Mouse (Mus musculus) midbrain, embryonic 13.5 days (tissue): ENCODE measurements around the gene Rffl. TPM values are rescaled to one million over a fixed set of nuclear protein-coding genes. Genes with fewer than 3 reads are reported as not detected.
A peak's percentile ranks its signal among the peaks of the same experiment; 100 is the strongest.

ENCODE experiments used
- ATAC-seq: fragments of 200-750 bp; cut with Nextera tagmentation; 2 replicates; pipeline ENCODE4 v1.8.0; 2017; ENCODE audit warnings: mild to moderate bottlenecking, moderate TSS enrichment, moderate library complexity
- H3K27ac ChIP-seq: fragments of 300-500 bp; sonication (generic); 2 replicates; pipeline ENCODE4 v1.5.1; 2015; ENCODE audit warnings: inconsistent platforms, mild to moderate bottlenecking, moderate library complexity
- H3K27me3 ChIP-seq: fragments of 300-500 bp; sonication (generic); 2 replicates; pipeline ENCODE4 v1.6.1; 2015; ENCODE audit warnings: mild to moderate bottlenecking, inconsistent platforms
- H3K36me3 ChIP-seq: fragments of 300-500 bp; sonication (generic); 2 replicates; pipeline ENCODE4 v1.6.1; 2015; ENCODE audit warnings: mild to moderate bottlenecking, inconsistent platforms
- H3K4me1 ChIP-seq: fragments of 300-500 bp; sonication (generic); replicated peaks from 2 replicates; pipeline ENCODE4 v1.6.1; 2015; ENCODE audit warnings: inconsistent platforms
- H3K4me2 ChIP-seq: fragments of 300-500 bp; sonication (generic); replicated peaks from 2 replicates; pipeline ENCODE4 v1.6.1; 2015; ENCODE audit warnings: moderate library complexity, mild to moderate bottlenecking, inconsistent platforms
- H3K4me3 ChIP-seq: fragments of 300-500 bp; sonication (generic); replicated peaks from 2 replicates; pipeline ENCODE4 v1.5.1; 2015; ENCODE audit warnings: mild to moderate bottlenecking, inconsistent platforms
- H3K9ac ChIP-seq: fragments of 300-500 bp; sonication (generic); replicated peaks from 2 replicates; pipeline ENCODE4 v1.6.1; 2015; ENCODE audit warnings: mild to moderate bottlenecking, inconsistent platforms
- H3K9me3 ChIP-seq: fragments of 300-500 bp; sonication (generic); 2 replicates; pipeline ENCODE4 v1.6.1; 2016; ENCODE audit warnings: mild to moderate bottlenecking, inconsistent platforms
- WGBS: fragments of 180-500 bp; shearing (Covaris S2); methylation state at CpG from one replicate; pipeline ENCODE4 v1.1.7; 2015; 5-methylcytosine and 5-hydroxymethylcytosine counted together
- polyA plus RNA-seq: library from polyadenylated mRNA; unstranded; fragments of >200 nt; fragmentation: Nextera tagmentation; extraction: Ambion mirVana; gene quantifications from 2 replicates; pipeline ENCODE4 v1.2.1, GENCODE M21; 2015

The Rffl gene
- polyA plus RNA-seq, 1 experiment from 2014 or later: 5.9 TPM

GRCm38 (mm10) chr11:82783453-82783852 is 87.6 kb downstream of the Rffl start:
- H3K4me1 ChIP-seq: peaks cover 30% of the 10 kb centered on the region
- peaks cover 50% of the 10 kb centered on the region for H3K36me3 ChIP-seq
- no peak overlapping the region for H3K27ac ChIP-seq
- H3K4me3 ChIP-seq: no peak overlapping the region
- no peak overlapping the region for H3K9ac ChIP-seq
- WGBS: 95% methylated on average over 11 of the region's 11 CpGs
- ATAC-seq: no peak
- no peaks in the 10 kb centered on the region for H3K27me3 ChIP-seq
- no peaks in the 10 kb centered on the region for H3K9me3 ChIP-seq
- H3K4me2 ChIP-seq: no peak overlapping the region

GRCm38 (mm10) chr11:82782197-82782596 is 88.8 kb downstream of the Rffl start:
- WGBS: 43% methylated on average over 6 of the region's 6 CpGs
- no peak for ATAC-seq
- no peak overlapping the region for H3K27ac ChIP-seq
- H3K4me3 ChIP-seq: peak overlapping the region; percentile 86
- H3K27me3 ChIP-seq: no peaks in the 10 kb centered on the region
- peaks cover 37% of the 10 kb centered on the region for H3K36me3 ChIP-seq
- peak overlapping the region; percentile 67 for H3K4me2 ChIP-seq
- H3K4me1 ChIP-seq: peaks cover 30% of the 10 kb centered on the region
- no peaks in the 10 kb centered on the region for H3K9me3 ChIP-seq
- peak overlapping the region; percentile 92 for H3K9ac ChIP-seq

DNA sequence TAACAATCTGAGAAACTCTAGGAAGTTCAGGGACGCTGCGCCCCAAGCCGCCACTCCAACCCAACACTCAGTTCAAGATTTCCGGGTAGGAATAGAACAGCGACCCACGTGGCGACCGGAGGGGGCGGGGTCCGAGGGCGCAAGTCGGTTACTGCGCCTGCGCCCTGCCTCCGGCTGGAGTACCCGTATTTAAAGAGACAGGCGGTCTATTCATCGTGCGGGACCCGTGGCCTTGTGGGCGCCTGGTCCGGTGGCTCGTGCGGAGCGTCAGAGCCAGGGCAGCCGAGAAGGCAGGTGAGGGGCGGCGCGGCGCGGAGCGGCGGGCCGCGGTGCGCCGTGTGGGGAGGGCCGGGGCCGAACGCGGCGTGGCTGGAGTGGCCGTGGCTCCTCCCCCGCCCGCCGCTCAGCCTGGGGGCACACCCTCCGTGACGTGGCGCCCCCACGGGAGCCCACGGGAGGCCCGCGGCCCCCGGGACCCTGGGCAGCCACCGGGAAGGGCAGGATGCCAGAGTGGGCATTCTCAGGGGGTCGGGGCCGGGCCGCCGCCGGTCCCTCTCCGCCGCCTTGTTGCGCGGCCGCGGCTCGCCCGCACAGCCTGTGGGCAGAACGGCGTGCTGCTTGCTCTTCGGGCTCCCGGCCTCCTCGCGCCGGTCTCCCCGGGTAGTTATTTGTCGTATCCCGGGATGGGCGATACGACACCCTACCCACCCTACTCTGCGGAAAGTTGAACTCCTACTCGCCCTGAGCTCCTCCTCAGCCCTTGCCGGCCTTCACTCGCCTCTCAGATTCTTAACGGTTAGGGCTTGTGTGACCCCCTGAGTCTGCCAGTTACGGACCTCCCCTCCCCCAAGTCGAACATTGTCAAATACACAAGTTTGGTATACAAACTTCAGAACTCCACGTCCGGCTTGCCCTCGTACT is 89.8 kb downstream of the Rffl start, which contains the start of gene Lig3:
Lig3 (plus strand) TSS at position 126 of the 921 bp plus-strand sequence.
- H3K4me3 ChIP-seq: peak within 1 kb of the TSS; percentile 86
- H3K9me3 ChIP-seq: no peaks in the 10 kb centered on the region
- peak within 1 kb of the TSS; percentile 67 for H3K4me2 ChIP-seq
- peak; percentile 96 for ATAC-seq
- H3K4me1 ChIP-seq: peaks cover 30% of the 10 kb centered on the region
- peak within 1 kb of the TSS; percentile 96 for H3K27ac ChIP-seq
- peaks cover 27% of the 10 kb centered on the region for H3K36me3 ChIP-seq
- peak within 1 kb of the TSS; percentile 92 for H3K9ac ChIP-seq
- H3K27me3 ChIP-seq: no peaks in the 10 kb centered on the region
- under 1% methylated on average over 47 of the region's 90 CpGs for WGBS

GRCm38 (mm10) chr11:82780134-82780533 is 90.9 kb downstream of the Rffl start:
- Histone ChIP-seq H3K9ac (peak overlapping the region; percentile 59), H3K36me3 (peaks cover 18% of the 10 kb centered on the region), H3K4me1 (peaks cover 30% of the 10 kb centered on the region), H3K27me3 (no peaks in the 10 kb centered on the region), H3K4me2 (peak overlapping the region; percentile 67), H3K4me3 (peak overlapping the region; percentile 86), H3K9me3 (no peaks in the 10 kb centered on the region), H3K27ac (no peak overlapping the region)
- ATAC-seq: no peak
- WGBS: 64% methylated on average over 5 of the region's 5 CpGs

DNA sequence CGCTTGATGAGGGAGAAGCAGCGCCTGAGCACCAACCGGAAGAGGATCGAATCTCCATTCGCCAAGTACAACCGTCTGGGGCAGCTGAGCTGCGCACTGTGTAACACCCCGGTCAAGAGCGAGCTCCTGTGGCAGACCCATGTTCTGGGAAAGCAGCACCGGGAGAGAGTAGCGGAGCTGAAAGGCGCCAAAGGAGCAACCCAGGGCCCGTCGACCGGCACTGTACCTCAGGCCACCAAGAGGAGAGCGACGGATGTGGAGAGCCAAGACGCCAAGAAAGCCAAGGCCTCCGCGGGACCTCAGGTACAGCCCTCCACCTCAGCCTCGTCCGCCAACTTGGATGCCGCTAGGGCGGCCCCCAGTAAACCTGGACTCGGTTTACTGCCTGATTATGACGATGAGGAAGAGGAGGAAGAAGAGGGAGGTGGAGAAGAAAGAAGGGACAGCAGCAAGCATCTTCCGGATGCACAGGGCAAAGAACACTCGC is 106.5 kb downstream of the Rffl start:
- H3K36me3 ChIP-seq: peaks cover 10% of the 10 kb centered on the region
- peaks cover 3% of the 10 kb centered on the region; the same call in 1 of the 2 replicates for H3K27me3 ChIP-seq
- no peaks in the 10 kb centered on the region for H3K9me3 ChIP-seq
- peak; percentile 85 for ATAC-seq
- H3K4me1 ChIP-seq: peaks cover 28% of the 10 kb centered on the region
- under 1% methylated on average over 28 of the region's 28 CpGs for WGBS
- peak overlapping the region; percentile 95 for H3K9ac ChIP-seq
- peak overlapping the region; percentile 90 for H3K27ac ChIP-seq
- peak overlapping the region; percentile 83 for H3K4me2 ChIP-seq
- peak overlapping the region; percentile 98 for H3K4me3 ChIP-seq

- H3K4me2 ChIP-seq: peak within 1 kb of the TSS; percentile 83
- peak within 1 kb of the TSS; percentile 95 for H3K9ac ChIP-seq
- ATAC-seq: peak; percentile 100
- no peaks in the 10 kb centered on the region for H3K9me3 ChIP-seq
- peak within 1 kb of the TSS; percentile 90 for H3K27ac ChIP-seq
- H3K4me1 ChIP-seq: peaks cover 28% of the 10 kb centered on the region
- peak within 1 kb of the TSS; percentile 98 for H3K4me3 ChIP-seq
- H3K36me3 ChIP-seq: peaks cover 5% of the 10 kb centered on the region; the same call in 1 of the 2 replicates
- under 1% methylated on average over 44 of the region's 44 CpGs for WGBS
- peaks cover 3% of the 10 kb centered on the region; the same call in 1 of the 2 replicates for H3K27me3 ChIP-seq
These were observed 107.1 kb downstream of the Rffl start, which contains the start of the genes Cct6b and Zfp830 for GRCm38 (mm10) chr11:82763742-82764437. Gene Cct6b (minus strand): TSS chr11:82764321. Gene Zfp830 (plus strand): TSS chr11:82764345.

DNA sequence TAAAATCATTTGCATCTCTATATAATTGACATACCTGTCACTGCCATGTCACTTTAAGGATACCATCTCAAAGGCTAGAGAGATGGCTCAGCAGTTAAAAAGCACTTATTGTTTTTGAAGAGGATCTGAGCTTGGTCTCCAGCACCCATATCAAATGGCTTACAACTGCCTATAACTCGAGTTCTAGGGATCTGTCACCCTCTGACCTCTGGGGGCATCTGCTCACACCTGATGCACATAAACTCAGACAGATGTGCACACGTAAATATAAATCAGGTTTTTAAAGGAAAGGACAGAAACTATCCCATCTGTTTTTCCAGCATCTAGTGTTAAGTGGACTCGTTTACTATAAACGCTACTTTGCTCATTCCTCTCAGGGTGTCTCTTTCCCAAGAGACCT is 107.7 kb downstream of the Rffl start:
- no peaks in the 10 kb centered on the region for H3K9me3 ChIP-seq
- peaks cover 3% of the 10 kb centered on the region; the same call in 1 of the 2 replicates for H3K27me3 ChIP-seq
- H3K4me1 ChIP-seq: peaks cover 28% of the 10 kb centered on the region
- 13% methylated on average over 4 of the region's 4 CpGs for WGBS
- no peaks in the 10 kb centered on the region for H3K36me3 ChIP-seq
- peak overlapping the region; percentile 90 for H3K27ac ChIP-seq
- H3K9ac ChIP-seq: peak overlapping the region; percentile 95
- no peak for ATAC-seq
- peak overlapping the region; percentile 98 for H3K4me3 ChIP-seq
- H3K4me2 ChIP-seq: peak overlapping the region; percentile 83

DNA sequence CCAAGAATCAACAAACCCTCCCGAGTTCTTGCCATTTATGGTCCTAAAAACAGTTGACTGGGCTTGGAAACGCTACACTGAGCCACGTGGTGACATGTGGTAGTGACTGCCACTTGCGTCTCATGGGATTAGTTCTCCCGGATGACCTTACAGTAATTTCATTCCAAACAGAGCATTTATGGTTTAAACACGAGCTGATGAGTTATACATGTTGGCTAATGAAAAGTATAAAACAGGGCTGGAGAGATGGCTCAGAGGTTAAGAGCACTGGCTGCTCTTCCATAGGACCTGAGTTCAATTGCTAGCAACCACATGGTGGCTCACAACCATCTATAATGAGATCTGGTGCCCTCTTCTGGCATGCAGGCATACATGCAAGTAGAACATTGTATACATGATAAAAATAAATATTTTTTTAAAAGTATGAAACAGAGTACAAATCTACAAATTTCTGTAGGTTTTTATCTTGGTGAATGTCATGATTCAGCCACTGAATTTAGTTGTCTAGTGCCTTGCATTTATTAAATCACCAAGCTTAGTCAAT is 108.7 kb downstream of the Rffl start:
- 84% methylated on average over 6 of the region's 6 CpGs for WGBS
- no peak overlapping the region for H3K27ac ChIP-seq
- no peak overlapping the region for H3K4me2 ChIP-seq
- H3K4me3 ChIP-seq: no peak overlapping the region
- H3K4me1 ChIP-seq: peaks cover 28% of the 10 kb centered on the region
- ATAC-seq: no peak
- H3K9me3 ChIP-seq: no peaks in the 10 kb centered on the region
- H3K27me3 ChIP-seq: peaks cover 5% of the 10 kb centered on the region
- no peak overlapping the region for H3K9ac ChIP-seq
- no peaks in the 10 kb centered on the region for H3K36me3 ChIP-seq

DNA sequence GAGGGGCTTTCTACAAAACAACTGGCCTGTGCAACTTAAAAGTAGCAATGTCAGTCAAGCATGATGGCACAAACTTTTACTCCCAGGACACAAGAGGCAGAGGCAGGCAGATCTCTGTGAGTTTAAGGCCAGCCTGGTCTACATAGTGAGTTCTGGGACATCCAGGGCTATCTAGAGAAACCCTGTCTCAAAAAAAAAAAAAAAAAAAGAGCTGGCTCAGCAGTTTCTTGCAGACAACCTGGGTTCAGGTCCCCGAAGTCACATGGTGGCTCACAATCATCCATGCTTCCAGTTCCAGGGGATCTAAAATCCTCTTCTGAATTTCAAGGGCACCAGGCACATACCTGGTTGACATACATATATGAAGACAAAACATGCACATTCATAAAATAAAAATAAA is 115.1 kb downstream of the Rffl start:
- WGBS: 85% methylated on average over 1 of the region's 1 CpGs
- no peak for ATAC-seq
- H3K36me3 ChIP-seq: no peaks in the 10 kb centered on the region
- H3K9ac ChIP-seq: no peak overlapping the region
- peaks cover 5% of the 10 kb centered on the region for H3K27me3 ChIP-seq
- H3K4me2 ChIP-seq: no peak overlapping the region
- no peaks in the 10 kb centered on the region for H3K9me3 ChIP-seq
- H3K4me3 ChIP-seq: no peak overlapping the region
- no peak overlapping the region for H3K27ac ChIP-seq
- no peaks in the 10 kb centered on the region for H3K4me1 ChIP-seq
